8 mouse cellular contexts compared by ENCODE assay signal in genomic region chr11:107451106-107451505, GRCm38 (mm10). TPM values are rescaled to one million over a fixed set of nuclear protein-coding genes. Genes with fewer than 3 reads are reported as not detected.
A peak's percentile ranks its signal among the peaks of the same experiment; 100 is the strongest.
DNase-seq lines count a peak whose midpoint lies in the region; ATAC-seq lines count a peak whose summit lies in the region.

No protein-coding gene starts in this region.

- DNase-seq in CD4-positive helper T cell, adult 2 months (ENCODE audit: low read depth, low spot score) = peak; percentile 87
- DNase-seq in adipocyte (ENCODE audit: low spot score) = peak; percentile 19
- DNase-seq in kidney, adult 18-20 months = peak; percentile 76
- no peak for DNase-seq in adrenal gland, adult 8-10 months
- no peak for DNase-seq in layer of hippocampus, adult 11-12 months (ENCODE audit: low spot score)
- no peak for DNase-seq in frontal cortex, postnatal 14 days (ENCODE audit: low spot score in 2 of 2)
- no peak for DNase-seq in left cerebral cortex, postnatal 4 days

- intact Hi-C loops in left cerebral cortex, postnatal 4 days (cut with DNase I) = no loop called here

- ATAC-seq in monocyte, adult 5-6 weeks (replicated peaks; ENCODE audit: insufficient number of reproducible peaks, low FRiP score, low TSS enrichment, poor library complexity, severe bottlenecking) = peak; percentile 67

RNA-seq across cellular contexts. Expression of gene Pitpnc1, which starts 19.4 kb away (rescaled TPM):
- 18.5 to 57.1 TPM (median 24.2 TPM) in 3 replicates for total RNA-seq in monocyte, adult 5-6 weeks (2017)
- total RNA-seq in adrenal gland, adult 8-10 months (2022) = 10 to 100 TPM in 3 of 4 experiments, 1 to 10 TPM in 1; 9.5 to 13.2 (median 12.1) TPM
- total RNA-seq in left cerebral cortex, postnatal 4 days (2021) = 10 to 100 TPM; 78.8 to 79.4 TPM

RNA-seq across cellular contexts. Expression of gene Psmd12, which starts 28.2 kb away (rescaled TPM):
- 79.8 to 93.6 TPM (median 87.8 TPM) in 3 replicates for total RNA-seq in monocyte, adult 5-6 weeks (2017)
- total RNA-seq in adrenal gland, adult 8-10 months (2022) = 100 to 1,000 TPM in 1 of 4 experiments, 10 to 100 TPM in 3; 76.5 to 101 (median 86.8) TPM
- 10 to 100 TPM; 76.0 to 78.0 TPM for total RNA-seq in left cerebral cortex, postnatal 4 days (2021)

Comparison
In these comparisons a context has a peak if more than half of its experiments do, and no peak if none do; other contexts are left out.
1. DNase-seq: peak in CD4-positive helper T cell, adult 2 months (single experiment), adipocyte (single experiment) and kidney, adult 18-20 months (single experiment); none in adrenal gland, adult 8-10 months (single experiment), layer of hippocampus, adult 11-12 months (single experiment), frontal cortex, postnatal 14 days (0 of 2) and left cerebral cortex, postnatal 4 days (single experiment).